Mouse (Mus musculus) liver, postnatal 0 days (tissue): ENCODE measurements around the gene Grhl3.

Experiments
- CTCF ChIP-seq: sonication (generic); IDR thresholded peaks from 2 replicates; pipeline ENCODE4 v1.5.1; 2016; ENCODE audit warnings: antibody characterized with exemption, low read depth
- EP300 ChIP-seq: IDR thresholded peaks from 2 replicates; pipeline ENCODE4 v1.6.1; 2016; ENCODE audit warnings: antibody characterized with exemption, low read depth, mild to moderate bottlenecking

DNA sequence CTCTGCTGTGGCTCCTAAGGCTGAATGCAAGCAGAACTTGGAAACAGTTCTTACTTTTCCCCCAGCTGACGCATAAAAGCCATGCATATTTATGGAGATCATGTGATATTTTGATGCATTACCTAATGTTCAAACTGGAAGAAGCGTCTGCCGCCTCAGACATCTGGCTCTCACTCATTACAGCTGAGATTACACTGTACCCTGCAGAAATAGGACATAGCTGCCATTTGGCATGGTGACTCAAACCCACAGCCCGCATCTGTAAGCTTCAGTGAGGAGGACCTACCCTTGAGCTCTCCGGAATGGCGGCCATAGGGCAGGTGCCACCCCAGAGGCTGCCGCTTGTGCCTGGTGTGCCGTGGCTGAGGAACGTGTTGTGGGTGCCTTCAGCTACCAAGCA lies 42.2 kb downstream of the Grhl3 start:
- no peak for TF ChIP-seq CTCF
- no peak for TF ChIP-seq EP300
